Mouse (Mus musculus) forebrain, embryonic 16.5 days (tissue): ENCODE measurements at regions not wholly inside any gene's neighbourhood (a gene's known extent, or its start where the extent isn't known, plus 50 kb on each side); places are given as distances from the start of the nearest gene placed in this dataset.
A peak's percentile ranks its signal among the peaks of the same experiment; 100 is the strongest.

Source experiments
- ATAC-seq: fragments of 200-750 bp; cut with Nextera tagmentation; 2 replicates; pipeline ENCODE4 v1.8.0; 2017; ENCODE audit warnings: mild to moderate bottlenecking, moderate library complexity
- H3K27ac ChIP-seq: fragments of 300-500 bp; sonication (generic); 2 replicates; pipeline ENCODE4 v1.5.1; 2014; ENCODE audit warnings: low read length, control low read depth
- H3K27me3 ChIP-seq: fragments of 300-500 bp; sonication (generic); replicated peaks from 2 replicates; pipeline ENCODE4 v1.6.1; 2014; ENCODE audit warnings: low read length; ENCODE audit not compliant: control insufficient read depth, insufficient read depth
- H3K36me3 ChIP-seq: fragments of 300-500 bp; sonication (generic); 2 replicates; pipeline ENCODE4 v1.6.1; 2014; ENCODE audit not compliant: control insufficient read depth, insufficient read depth
- H3K4me1 ChIP-seq: fragments of 300-500 bp; sonication (generic); replicated peaks from 2 replicates; pipeline ENCODE4 v1.6.1; 2014; ENCODE audit warnings: low read length; ENCODE audit not compliant: control insufficient read depth, insufficient read depth
- H3K4me2 ChIP-seq: fragments of 300-500 bp; sonication (generic); 2 replicates; pipeline ENCODE4 v1.6.1; 2014; ENCODE audit warnings: mild to moderate bottlenecking, low read length, control low read depth
- H3K4me3 ChIP-seq: fragments of 300-500 bp; sonication (generic); replicated peaks from 2 replicates; pipeline ENCODE4 v1.5.1; 2014; ENCODE audit warnings: mild to moderate bottlenecking, low read length, control low read depth
- H3K9ac ChIP-seq: fragments of 300-500 bp; sonication (generic); replicated peaks from 2 replicates; pipeline ENCODE4 v1.6.1; 2014; ENCODE audit warnings: low read depth, low read length, control low read depth
- H3K9me3 ChIP-seq: fragments of 300-500 bp; sonication (generic); 2 replicates; pipeline ENCODE4 v1.6.1; 2016; ENCODE audit warnings: low read length; ENCODE audit not compliant: control insufficient read depth
- WGBS: fragments of 180-500 bp; shearing (Covaris S2); extraction: QIAGEN DNeasy Blood & Tissue Kit; methylation state at CpG from one replicate; pipeline ENCODE4 v1.1.7; 2014; 5-methylcytosine and 5-hydroxymethylcytosine counted together

DNA sequence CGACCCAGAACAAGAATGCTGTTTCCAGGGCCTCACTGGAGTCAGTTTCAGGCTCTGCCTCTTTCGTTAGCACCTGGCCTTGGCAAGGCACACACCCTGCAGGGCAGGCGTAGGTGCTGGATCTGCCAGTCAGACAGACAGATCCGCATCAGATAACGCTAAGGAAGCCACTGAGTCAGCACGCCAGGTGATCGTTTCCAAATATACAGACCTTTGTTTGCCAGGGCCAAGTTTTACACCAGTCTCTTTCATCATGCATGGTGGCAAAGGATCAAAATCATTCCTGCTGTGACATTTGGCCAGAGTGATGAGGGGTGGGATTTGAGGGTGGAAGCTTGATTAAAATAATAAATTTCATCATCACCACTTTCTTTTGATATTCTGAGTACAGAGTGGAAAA lies 411.0 kb downstream of the Ofcc1 start:
- Histone ChIP-seq H3K27ac (no peak overlapping the region), H3K4me1 (no peaks in the 10 kb centered on the region), H3K9ac (no peak overlapping the region), H3K27me3 (no peaks in the 10 kb centered on the region), H3K9me3 (no peaks in the 10 kb centered on the region), H3K4me2 (no peak overlapping the region), H3K4me3 (no peak overlapping the region), H3K36me3 (no peaks in the 10 kb centered on the region)
- 66% methylated on average over 7 of the region's 7 CpGs for WGBS
- no peak for ATAC-seq

- Histone ChIP-seq H3K9me3 (no peaks in the 10 kb centered on the region), H3K27ac (no peak overlapping the region), H3K9ac (no peak overlapping the region), H3K4me3 (no peak overlapping the region), H3K4me2 (no peak overlapping the region), H3K27me3 (no peaks in the 10 kb centered on the region), H3K36me3 (no peaks in the 10 kb centered on the region), H3K4me1 (no peaks in the 10 kb centered on the region)
- 31% methylated on average over 2 of the region's 2 CpGs for WGBS
- no peak for ATAC-seq
Measured at GRCm38 (mm10) chr13:39935216-39935615, 426.0 kb downstream of the Ofcc1 start.

DNA sequence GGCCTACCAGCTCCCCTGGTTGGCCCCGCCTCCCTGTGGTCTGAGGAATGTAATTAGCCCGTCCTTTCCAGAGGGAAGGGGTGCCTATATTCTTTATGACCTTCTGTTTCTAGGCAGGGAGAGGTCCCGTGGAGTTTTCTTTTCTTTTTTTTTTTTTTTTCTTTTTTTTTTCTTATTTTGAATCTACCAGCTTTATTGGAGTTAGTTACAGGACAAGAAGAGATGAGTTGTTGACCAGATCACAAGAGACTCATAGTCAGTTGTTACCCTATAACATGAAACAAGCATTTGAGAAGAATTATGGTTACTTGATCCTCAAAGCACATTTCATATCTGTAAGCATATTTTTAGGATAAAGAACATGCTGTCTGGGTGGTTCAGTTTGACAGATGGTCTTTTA lies 429.8 kb downstream of the Ofcc1 start:
- no peaks in the 10 kb centered on the region for H3K4me1 ChIP-seq
- ATAC-seq: no peak
- no peak overlapping the region for H3K9ac ChIP-seq
- no peak overlapping the region for H3K4me3 ChIP-seq
- H3K9me3 ChIP-seq: no peaks in the 10 kb centered on the region
- H3K27me3 ChIP-seq: no peaks in the 10 kb centered on the region
- H3K4me2 ChIP-seq: no peak overlapping the region
- no peaks in the 10 kb centered on the region for H3K36me3 ChIP-seq
- H3K27ac ChIP-seq: no peak overlapping the region
- 59% methylated on average over 3 of the region's 3 CpGs for WGBS

DNA sequence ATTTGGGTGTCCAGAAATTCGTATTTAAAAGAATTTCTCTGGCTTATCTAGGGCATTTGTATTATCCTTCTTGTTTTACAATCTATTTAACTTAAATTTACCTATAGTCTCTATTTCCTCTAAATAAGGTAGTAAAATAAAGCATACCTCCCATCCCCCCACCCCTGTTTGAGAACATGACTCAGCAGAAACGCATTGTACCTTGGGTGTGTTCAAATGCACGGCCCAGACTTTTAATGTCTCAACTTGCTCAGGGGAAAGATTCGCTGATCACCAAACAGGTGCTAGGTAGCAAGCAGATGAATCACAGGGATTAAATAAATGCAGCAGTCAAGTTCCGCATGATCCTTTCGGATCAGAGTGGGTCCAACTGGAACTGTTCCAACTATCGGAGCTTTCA lies 432.7 kb downstream of the Ofcc1 start:
- Histone ChIP-seq H3K9ac (no peak overlapping the region), H3K4me1 (no peaks in the 10 kb centered on the region), H3K27me3 (no peaks in the 10 kb centered on the region), H3K4me3 (no peak overlapping the region), H3K9me3 (no peaks in the 10 kb centered on the region), H3K36me3 (no peaks in the 10 kb centered on the region), H3K4me2 (no peak overlapping the region), H3K27ac (no peak overlapping the region)
- ATAC-seq: no peak
- WGBS: 85% methylated on average over 7 of the region's 7 CpGs

GRCm38 (mm10) chr13:39924366-39924765 lies 436.9 kb downstream of the Ofcc1 start:
- Histone ChIP-seq H3K4me1 (no peaks in the 10 kb centered on the region), H3K27me3 (no peaks in the 10 kb centered on the region), H3K9ac (no peak overlapping the region), H3K4me3 (no peak overlapping the region), H3K27ac (no peak overlapping the region), H3K36me3 (no peaks in the 10 kb centered on the region), H3K9me3 (no peaks in the 10 kb centered on the region), H3K4me2 (no peak overlapping the region)
- WGBS: 92% methylated on average over 4 of the region's 4 CpGs
- ATAC-seq: no peak

GRCm38 (mm10) chr13:39923113-39923512 lies 438.1 kb downstream of the Ofcc1 start:
- Histone ChIP-seq H3K4me2 (peak overlapping the region; percentile 5; the same call in 1 of the 2 replicates), H3K27me3 (no peaks in the 10 kb centered on the region), H3K9ac (no peak overlapping the region), H3K9me3 (no peaks in the 10 kb centered on the region), H3K27ac (no peak overlapping the region), H3K4me1 (no peaks in the 10 kb centered on the region), H3K4me3 (no peak overlapping the region), H3K36me3 (no peaks in the 10 kb centered on the region)
- 51% methylated on average over 9 of the region's 9 CpGs for WGBS
- ATAC-seq: peak; percentile 45; the same call in 1 of the 2 replicates

DNA sequence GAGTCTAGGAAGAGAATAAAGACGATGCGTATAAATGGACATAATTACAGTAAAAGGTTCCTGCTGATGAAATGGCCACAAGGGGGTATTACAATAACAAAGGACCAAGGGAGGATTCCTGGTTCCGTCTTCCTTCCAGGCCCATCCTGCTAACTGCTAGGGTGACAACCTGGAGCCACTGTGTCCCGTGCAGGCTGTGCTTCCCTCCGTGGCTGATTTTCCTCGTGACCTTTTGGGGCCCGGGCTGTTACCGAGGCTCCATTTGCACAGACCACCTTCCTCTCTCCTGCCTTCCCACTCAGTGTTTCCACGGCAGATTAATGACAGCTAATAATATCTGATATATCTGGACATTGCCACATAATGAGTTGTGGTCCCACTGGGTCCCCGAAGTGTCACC lies 453.5 kb downstream of the Ofcc1 start:
- WGBS: 76% methylated on average over 10 of the region's 10 CpGs
- Histone ChIP-seq H3K27ac (no peak overlapping the region), H3K36me3 (no peaks in the 10 kb centered on the region), H3K9ac (no peak overlapping the region), H3K4me1 (peaks cover 6% of the 10 kb centered on the region), H3K4me3 (no peak overlapping the region), H3K4me2 (no peak overlapping the region), H3K9me3 (no peaks in the 10 kb centered on the region), H3K27me3 (no peaks in the 10 kb centered on the region)
- ATAC-seq: no peak

GRCm38 (mm10) chr13:39904264-39904663 lies 457.0 kb downstream of the Ofcc1 start:
- Histone ChIP-seq H3K27me3 (no peaks in the 10 kb centered on the region), H3K36me3 (no peaks in the 10 kb centered on the region), H3K4me3 (no peak overlapping the region), H3K4me2 (no peak overlapping the region), H3K9ac (no peak overlapping the region), H3K4me1 (peaks cover 6% of the 10 kb centered on the region), H3K9me3 (no peaks in the 10 kb centered on the region), H3K27ac (no peak overlapping the region)
- 9% methylated on average over 8 of the region's 8 CpGs for WGBS
- ATAC-seq: peak; percentile 23; the same call in 1 of the 2 replicates

DNA sequence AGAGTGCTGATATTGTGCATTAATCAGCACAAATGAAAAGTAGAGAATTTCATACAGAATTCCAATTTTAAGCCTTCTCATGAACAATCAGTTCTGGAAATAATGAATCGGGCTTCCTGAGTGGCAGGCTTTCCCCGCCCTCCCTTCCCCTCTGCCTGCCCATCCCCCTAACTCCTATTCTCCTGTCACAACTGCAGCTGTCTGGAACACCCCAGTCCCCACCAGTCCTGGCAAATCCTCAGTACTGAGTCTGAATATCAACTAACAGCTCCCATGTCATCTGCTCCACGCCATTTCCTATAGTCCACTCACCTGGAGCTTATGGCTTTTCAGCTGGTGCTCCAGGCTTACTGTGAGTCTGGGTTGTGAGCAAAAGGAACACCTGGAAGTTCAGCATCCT lies 457.9 kb downstream of the Ofcc1 start:
- ATAC-seq: peak; percentile 86; the same call in 1 of the 2 replicates
- H3K36me3 ChIP-seq: no peaks in the 10 kb centered on the region
- 44% methylated on average over 3 of the region's 3 CpGs for WGBS
- H3K27me3 ChIP-seq: no peaks in the 10 kb centered on the region
- H3K4me2 ChIP-seq: no peak overlapping the region
- no peak overlapping the region for H3K4me3 ChIP-seq
- no peak overlapping the region for H3K9ac ChIP-seq
- no peak overlapping the region for H3K27ac ChIP-seq
- no peaks in the 10 kb centered on the region for H3K9me3 ChIP-seq
- peaks cover 6% of the 10 kb centered on the region for H3K4me1 ChIP-seq

GRCm38 (mm10) chr13:39899332-39899731 lies 461.9 kb downstream of the Ofcc1 start:
- H3K4me1 ChIP-seq: peaks cover 4% of the 10 kb centered on the region
- no peaks in the 10 kb centered on the region for H3K27me3 ChIP-seq
- H3K9ac ChIP-seq: no peak overlapping the region
- ATAC-seq: no peak
- H3K27ac ChIP-seq: no peak overlapping the region
- no peak overlapping the region for H3K4me2 ChIP-seq
- H3K36me3 ChIP-seq: no peaks in the 10 kb centered on the region
- 90% methylated on average over 2 of the region's 2 CpGs for WGBS
- no peaks in the 10 kb centered on the region for H3K9me3 ChIP-seq
- no peak overlapping the region for H3K4me3 ChIP-seq
